Mouse (Mus musculus) hindbrain, postnatal 0 days (tissue): ENCODE measurements at regions not wholly inside any gene's neighbourhood (a gene's known extent, or its start where the extent isn't known, plus 50 kb on each side); places are given as distances from the start of the nearest gene placed in this dataset.

Source experiments
- ATAC-seq: fragments of 200-750 bp; cut with Nextera tagmentation; 2 replicates; pipeline ENCODE4 v1.8.0; 2017; ENCODE audit warnings: mild to moderate bottlenecking, moderate TSS enrichment, moderate library complexity
- DNase-seq: peaks from one replicate; pipeline ENCODE4 v3.0.0-alpha.2; 2015; ENCODE audit warnings: low spot score
- H3K27ac ChIP-seq: fragments of 300-500 bp; sonication (generic); 2 replicates; pipeline ENCODE4 v1.5.1; 2014; ENCODE audit warnings: mild to moderate bottlenecking
- H3K27me3 ChIP-seq: fragments of 300-500 bp; sonication (generic); 2 replicates; pipeline ENCODE4 v1.6.1; 2014; ENCODE audit warnings: low read length, mixed read lengths; ENCODE audit not compliant: insufficient read depth
- H3K36me3 ChIP-seq: fragments of 300-500 bp; sonication (generic); 2 replicates; pipeline ENCODE4 v1.6.1; 2014; ENCODE audit warnings: low read length, mixed read lengths; ENCODE audit not compliant: insufficient read depth
- H3K4me1 ChIP-seq: fragments of 300-500 bp; sonication (generic); 2 replicates; pipeline ENCODE4 v1.6.1; 2014; ENCODE audit warnings: antibody characterized with exemption, low read length, mixed read lengths; ENCODE audit not compliant: insufficient read depth
- H3K4me2 ChIP-seq: fragments of 300-500 bp; sonication (generic); 2 replicates; pipeline ENCODE4 v1.6.1; 2014; ENCODE audit warnings: low read depth, mild to moderate bottlenecking, low read length, moderate library complexity, mixed read lengths
- H3K4me3 ChIP-seq: fragments of 300-500 bp; sonication (generic); 2 replicates; pipeline ENCODE4 v1.5.1; 2014; ENCODE audit warnings: low read length
- H3K9ac ChIP-seq: fragments of 300-500 bp; sonication (generic); replicated peaks from 2 replicates; pipeline ENCODE4 v1.6.1; 2014; ENCODE audit warnings: mild to moderate bottlenecking, low read length, moderate library complexity, mixed read lengths
- H3K9me3 ChIP-seq: fragments of 300-500 bp; sonication (generic); 2 replicates; pipeline ENCODE4 v1.6.1; 2016; ENCODE audit warnings: low read length, mixed read lengths
- CTCF ChIP-seq: IDR thresholded peaks from 2 replicates; pipeline ENCODE4 v1.5.1; 2016; ENCODE audit warnings: antibody characterized with exemption, control low read depth, low read depth
- WGBS: fragments of 180-500 bp; shearing (Covaris S2); extraction: QIAGEN DNeasy Blood & Tissue Kit; methylation state at CpG from one replicate; pipeline ENCODE4 v1.1.7; 2014; 5-methylcytosine and 5-hydroxymethylcytosine counted together

- Histone ChIP-seq H3K36me3 (no peaks in the 10 kb centered on the region), H3K4me1 (0 out of 2 replicates have a peak, but pooled peaks cover 5% of the 10 kb centered on the region), H3K27me3 (no peaks in the 10 kb centered on the region), H3K4me2 (no peak overlapping the region), H3K27ac (no peak overlapping the region), H3K9ac (no peak overlapping the region), H3K9me3 (no peaks in the 10 kb centered on the region), H3K4me3 (no peak overlapping the region)
- ATAC-seq (no peak; the same call in 1 of the 2 replicates), DNase-seq (no peak)
- 52% methylated on average over 3 of the region's 3 CpGs for WGBS
- no peak for TF ChIP-seq CTCF
These were observed 74.4 kb downstream of the Tbx19 start for GRCm38 (mm10) chr1:165086131-165086530.

GRCm38 (mm10) chr1:165084753-165085152, 75.8 kb downstream of the Tbx19 start:
- 91% methylated on average over 9 of the region's 9 CpGs for whole genome bisulfite sequencing
- ATAC-seq (no peak), DNase-seq (no peak)
- no peaks in the 10 kb centered on the region for H3K36me3 ChIP-seq
- H3K4me1 ChIP-seq, result 0 out of 2 replicates have a peak, but pooled peaks cover 5% of the 10 kb centered on the region
- no peak overlapping the region for H3K4me2 ChIP-seq
- H3K27me3 ChIP-seq, result no peaks in the 10 kb centered on the region
- no peak overlapping the region for H3K4me3 ChIP-seq
- H3K9me3 ChIP-seq, result no peaks in the 10 kb centered on the region
- no peak for TF ChIP-seq CTCF
- no peak overlapping the region for H3K9ac ChIP-seq
- H3K27ac ChIP-seq, result no peak overlapping the region

- Histone ChIP-seq H3K36me3 (no peaks in the 10 kb centered on the region), H3K4me1 (0 out of 2 replicates have a peak, but pooled peaks cover 5% of the 10 kb centered on the region), H3K9me3 (no peaks in the 10 kb centered on the region), H3K9ac (no peak overlapping the region), H3K4me2 (no peak overlapping the region), H3K27ac (no peak overlapping the region), H3K4me3 (no peak overlapping the region), H3K27me3 (no peaks in the 10 kb centered on the region)
- 71% methylated on average over 6 of the region's 6 CpGs for WGBS
- ATAC-seq (peak; percentile 67), DNase-seq (peak; percentile 45)
- no peak for TF ChIP-seq CTCF
These were observed 76.4 kb downstream of the Tbx19 start for GRCm38 (mm10) chr1:165084179-165084578.

- DNase-seq (no peak), ATAC-seq (no peak)
- Histone ChIP-seq H3K4me1 (peaks cover 11% of the 10 kb centered on the region), H3K4me3 (no peak overlapping the region), H3K27me3 (no peaks in the 10 kb centered on the region), H3K9ac (no peak overlapping the region), H3K36me3 (no peaks in the 10 kb centered on the region), H3K9me3 (no peaks in the 10 kb centered on the region), H3K4me2 (no peak overlapping the region), H3K27ac (no peak overlapping the region)
- TF ChIP-seq CTCF, result no peak
- WGBS, result 86% methylated on average over 9 of the region's 9 CpGs
These were observed 80.2 kb downstream of the Tbx19 start for GRCm38 (mm10) chr1:165080351-165080750.

GRCm38 (mm10) chr1:165077313-165077712, 83.3 kb downstream of the Tbx19 start:
- ATAC-seq, result no peak
- no peak overlapping the region for H3K4me3 ChIP-seq
- 59% methylated on average over 4 of the region's 4 CpGs for WGBS

GRCm38 (mm10) chr1:165075301-165076082, 85.1 kb downstream of the Tbx19 start:
- Histone ChIP-seq H3K4me2 (no peak overlapping the region), H3K27me3 (no peaks in the 10 kb centered on the region), H3K9ac (no peak overlapping the region), H3K4me1 (peaks cover 11% of the 10 kb centered on the region), H3K27ac (peak overlapping the region; percentile 70), H3K36me3 (no peaks in the 10 kb centered on the region), H3K4me3 (no peak overlapping the region), H3K9me3 (no peaks in the 10 kb centered on the region)
- WGBS, result 21% methylated on average over 5 of the region's 5 CpGs
- peak; percentile 92 for DNase-seq
- peak; percentile 92 for ATAC-seq
- peak; percentile 66 for TF ChIP-seq CTCF

More at GRCm38 (mm10) chr1:165077313-165077712, 83.3 kb downstream of the Tbx19 start:
- Histone ChIP-seq H3K4me1 (peaks cover 11% of the 10 kb centered on the region), H3K9me3 (no peaks in the 10 kb centered on the region), H3K27me3 (no peaks in the 10 kb centered on the region), H3K36me3 (no peaks in the 10 kb centered on the region), H3K4me2 (no peak overlapping the region), H3K27ac (peak overlapping the region; percentile 49; the same call in 1 of the 2 replicates), H3K9ac (no peak overlapping the region)
- DNase-seq, result no peak
- TF ChIP-seq CTCF, result no peak

- WGBS, result 77% methylated on average over 4 of the region's 4 CpGs
- TF ChIP-seq CTCF, result no peak
- ATAC-seq (no peak), DNase-seq (no peak)
- Histone ChIP-seq H3K9me3 (no peaks in the 10 kb centered on the region), H3K27me3 (no peaks in the 10 kb centered on the region), H3K36me3 (no peaks in the 10 kb centered on the region), H3K4me1 (peaks cover 6% of the 10 kb centered on the region; the same call in 1 of the 2 replicates), H3K9ac (no peak overlapping the region), H3K4me2 (no peak overlapping the region), H3K4me3 (no peak overlapping the region), H3K27ac (no peak overlapping the region)
These were observed 88.6 kb downstream of the Tbx19 start for GRCm38 (mm10) chr1:165071831-165072491.
